Comparison of ENCODE assay signal across 10 mouse cellular contexts in genomic region chr4:43727718-43728575, GRCm38 (mm10). TPM values are rescaled to one million over a fixed set of nuclear protein-coding genes. Genes with fewer than 3 reads are reported as not detected.
DNase-seq lines count a peak whose midpoint lies in the region; ATAC-seq and TF ChIP-seq lines count a peak whose summit lies in the region.
"Had no signal": no experiment of that assay in that cellular context is flagged by ENCODE, and none has a peak within 500 bp of the region (broad histone marks: within the 10 kb centered on the region; RNA-seq: fewer than 3 reads in every experiment).

No protein-coding gene starts in this region.

- no peak overlapping the region for H3K4me2 ChIP-seq in limb, embryonic 15.5 days

- no peaks in the 10 kb centered on the region for H3K27me3 ChIP-seq in kidney, adult 2 months (replicated peaks; ENCODE audit: control insufficient read depth, insufficient read depth, low read length)
- no peaks in the 10 kb centered on the region for H3K27me3 ChIP-seq in limb, embryonic 15.5 days
- no peaks in the 10 kb centered on the region for H3K27me3 ChIP-seq in cerebellum, adult 2 months (ENCODE audit: control insufficient read depth, insufficient read depth, low read length)

- H3K4me3 ChIP-seq in kidney, adult 2 months (ENCODE audit: insufficient read depth, low read depth, low read length), result no peak overlapping the region
- no peak overlapping the region for H3K4me3 ChIP-seq in limb, embryonic 15.5 days
- H3K4me3 ChIP-seq in cerebellum, adult 2 months (replicated peaks; ENCODE audit: insufficient read depth, low read depth, low read length), result no peak overlapping the region

- peak overlapping the region; percentile 97 for H3K27ac ChIP-seq in kidney, adult 2 months (ENCODE audit: insufficient read depth, low read depth, low read length)
- peak overlapping the region; percentile 64 for H3K27ac ChIP-seq in limb, embryonic 15.5 days
- H3K27ac ChIP-seq in cerebellum, adult 2 months (ENCODE audit: insufficient read depth, low read length), result no peak overlapping the region
- H3K27ac ChIP-seq: macrophage had no signal

- no peaks in the 10 kb centered on the region for H3K36me3 ChIP-seq in kidney, adult 2 months (ENCODE audit: control insufficient read depth, insufficient read depth, low read length)
- no peaks in the 10 kb centered on the region for H3K36me3 ChIP-seq in limb, embryonic 15.5 days

- WGBS in kidney, adult 2 months, result 68% methylated on average over 7 of the region's 7 CpGs
- WGBS in limb, embryonic 15.5 days, result 62% methylated on average over 7 of the region's 7 CpGs
- 71% methylated on average over 7 of the region's 7 CpGs for WGBS in cerebellum, adult 2 months

- ATAC-seq in limb, embryonic 15.5 days (ENCODE audit: insufficient number of reproducible peaks, low FRiP score, low TSS enrichment, low read depth), result no peak

- H3K9me3 ChIP-seq in limb, embryonic 15.5 days, result no peaks in the 10 kb centered on the region

- TF ChIP-seq CTCF in kidney, adult 2 months (conservative IDR thresholded peaks at IDR 0.05; ENCODE audit: insufficient read depth, insufficient read length, low read depth, low read length), result no peak
- no peak for TF ChIP-seq CTCF in cerebellum, adult 2 months (IDR thresholded peaks at IDR 0.05; ENCODE audit: borderline replicate concordance, insufficient read depth, low read depth, low read length)

- TF ChIP-seq POLR2A in kidney, adult 2 months (IDR thresholded peaks at IDR 0.05; ENCODE audit: low read depth, low read length), result no peak
- no peak for TF ChIP-seq POLR2A in cerebellum, adult 2 months (IDR thresholded peaks at IDR 0.05; ENCODE audit: borderline replicate concordance, insufficient read depth, low read length)

- peaks cover 3% of the 10 kb centered on the region for H3K4me1 ChIP-seq in kidney, adult 2 months (ENCODE audit: control insufficient read depth, insufficient read depth, low read length)
- peaks cover 60% of the 10 kb centered on the region for H3K4me1 ChIP-seq in limb, embryonic 15.5 days
- H3K4me1 ChIP-seq in cerebellum, adult 2 months (ENCODE audit: control insufficient read depth, insufficient read depth, low read length), result no peaks in the 10 kb centered on the region

- peak; percentile 1 for DNase-seq in kidney, adult 2 months
- no peak for DNase-seq in kidney, postnatal 14 days
- DNase-seq in urinary bladder, postnatal 25 days (ENCODE audit: low spot score), result peak; percentile 39
- no peak for DNase-seq in urinary bladder, postnatal 36 days (ENCODE audit: low spot score in 2 of 2)
- no peak for DNase-seq in cerebellum, adult 2 months
- DNase-seq in thymus, postnatal 0 days (ENCODE audit: low spot score), result no peak
- no peak for DNase-seq in thymus, postnatal 36 days
- DNase-seq: thymus, adult 18-20 months had no signal

- no peak overlapping the region for H3K9ac ChIP-seq in limb, embryonic 15.5 days

RNA-seq across cellular contexts. Expression of gene Hrct1, which starts 1.0 kb away (rescaled TPM):
- polyA plus RNA-seq in kidney, adult 2 months (2012; rRNA removed), result 4.8 and 5.1 TPM in 2 replicates
- polyA plus RNA-seq in limb, embryonic 15.5 days (2015; fragmentation: Nextera tagmentation; extraction: Ambion mirVana), result 1.6 and 1.7 TPM in 2 replicates
- polyA plus RNA-seq in cerebellum, adult 2 months (2012; rRNA removed), result 1.6 and 1.9 TPM in 2 replicates
- polyA plus RNA-seq in thymus, postnatal 0 days (2015; fragmentation: Nextera tagmentation; extraction: Ambion mirVana), result 1.1 and 1.5 TPM in 2 replicates
- polyA plus RNA-seq: macrophage had no signal

RNA-seq across cellular contexts. Expression of gene Spaar, which starts 1.9 kb away (rescaled TPM):
- 2.4 and 2.5 TPM in 2 replicates for polyA plus RNA-seq in kidney, adult 2 months (2012; rRNA removed)
- 0.52 and 0.53 TPM in 2 replicates for polyA plus RNA-seq in limb, embryonic 15.5 days (2015; fragmentation: Nextera tagmentation; extraction: Ambion mirVana)
- polyA plus RNA-seq in cerebellum, adult 2 months (2012; rRNA removed), result 0.76 and 0.88 TPM in 2 replicates
- 0.28 and 0.43 TPM in 2 replicates for polyA plus RNA-seq in thymus, postnatal 0 days (2015; fragmentation: Nextera tagmentation; extraction: Ambion mirVana)
- polyA plus RNA-seq: macrophage had no signal

RNA-seq across cellular contexts. Expression of gene Olfr71, which starts 17.9 kb away (rescaled TPM):
- polyA plus RNA-seq in kidney, adult 2 months (2012; rRNA removed), result not detected in 2 replicates
- polyA plus RNA-seq in limb, embryonic 15.5 days (2015; fragmentation: Nextera tagmentation; extraction: Ambion mirVana), result not detected in 2 replicates
- polyA plus RNA-seq in cerebellum, adult 2 months (2012; rRNA removed), result not detected in 2 replicates
- polyA plus RNA-seq in thymus, postnatal 0 days (2015; fragmentation: Nextera tagmentation; extraction: Ambion mirVana), result not detected in 2 replicates
- polyA plus RNA-seq: macrophage had no signal

RNA-seq across cellular contexts. Expression of gene Olfr70, which starts 27.3 kb away (rescaled TPM):
- not detected in 2 replicates for polyA plus RNA-seq in kidney, adult 2 months (2012; rRNA removed)
- not detected in 2 replicates for polyA plus RNA-seq in limb, embryonic 15.5 days (2015; fragmentation: Nextera tagmentation; extraction: Ambion mirVana)
- polyA plus RNA-seq in cerebellum, adult 2 months (2012; rRNA removed), result not detected in 2 replicates
- not detected in 2 replicates for polyA plus RNA-seq in thymus, postnatal 0 days (2015; fragmentation: Nextera tagmentation; extraction: Ambion mirVana)
- polyA plus RNA-seq: macrophage had no signal

RNA-seq across cellular contexts. Expression of gene Olfr159, which starts 42.9 kb away (rescaled TPM):
- polyA plus RNA-seq in kidney, adult 2 months (2012; rRNA removed), result not detected in 2 replicates
- polyA plus RNA-seq in limb, embryonic 15.5 days (2015; fragmentation: Nextera tagmentation; extraction: Ambion mirVana), result not detected in 2 replicates
- not detected in 2 replicates for polyA plus RNA-seq in cerebellum, adult 2 months (2012; rRNA removed)
- polyA plus RNA-seq in thymus, postnatal 0 days (2015; fragmentation: Nextera tagmentation; extraction: Ambion mirVana), result not detected in 2 replicates
- polyA plus RNA-seq: macrophage had no signal

Comparison
In these comparisons a context has a peak if more than half of its experiments do, and no peak if none do; other contexts are left out.
1. DNase-seq: peak in kidney, adult 2 months (single experiment) and urinary bladder, postnatal 25 days (single experiment); none in kidney, postnatal 14 days (single experiment), urinary bladder, postnatal 36 days (0 of 2), cerebellum, adult 2 months (0 of 2), thymus, postnatal 0 days (single experiment) and thymus, postnatal 36 days (0 of 2).